Mouse (Mus musculus) brain, embryonic 14.5 days (tissue): Measurements from ENCODE around the gene Cutal.

Experiments
- CTCF ChIP-seq: fragments of 200-500 bp; IDR thresholded peaks from 2 replicates; pipeline ENCODE4 v1.5.1; 2012; ENCODE audit warnings: inconsistent platforms, mild to moderate bottlenecking, moderate library complexity, borderline replicate concordance; ENCODE audit not compliant: insufficient read depth, insufficient read length; ENCODE audit errors: extremely low read depth
- POLR2A ChIP-seq: fragments of 200-500 bp; IDR thresholded peaks from 2 replicates; pipeline ENCODE4 v1.6.1; 2012; ENCODE audit warnings: mild to moderate bottlenecking, inconsistent platforms, borderline replicate concordance; ENCODE audit not compliant: poor library complexity, insufficient read depth, insufficient read length, severe bottlenecking; ENCODE audit errors: extremely low read depth

DNA sequence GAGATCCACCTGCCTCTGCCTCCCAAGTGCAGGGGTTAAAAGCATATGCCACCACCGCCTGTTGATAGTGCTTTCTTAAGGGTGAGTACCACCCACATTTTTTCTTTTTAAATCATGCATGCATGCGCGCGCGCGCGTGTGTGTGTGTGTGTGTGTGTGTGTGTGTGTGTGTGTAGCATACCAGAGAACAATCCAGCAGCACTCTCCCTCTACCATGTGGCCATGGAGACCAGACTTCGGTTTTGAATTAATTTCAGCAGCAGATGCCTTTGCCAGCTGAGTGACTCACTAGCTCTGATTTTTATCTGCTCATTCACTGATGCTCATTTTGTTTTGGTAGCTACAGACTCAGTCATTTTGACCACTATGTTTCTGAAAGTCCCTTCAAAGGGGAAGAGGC lies 32.5 kb upstream of the Cutal start:
- TF ChIP-seq CTCF: no peak
- TF ChIP-seq POLR2A: no peak
